Mouse (Mus musculus) liver, adult 2 months (tissue): Measurements from ENCODE around the gene Sox6. TPM values are rescaled to one million over a fixed set of nuclear protein-coding genes. Genes with fewer than 3 reads are reported as not detected.

Experiments
- DNase-seq: peaks from one replicate; pipeline ENCODE4 v3.0.0-alpha.2; 2011; ENCODE audit warnings: low read depth, low spot score; ENCODE audit errors: extremely low read depth
- H3K27ac ChIP-seq: fragments of 200-500 bp; replicated peaks from 2 replicates; pipeline ENCODE4 v1.5.1; 2012; ENCODE audit warnings: low read depth, mild to moderate bottlenecking, control low read depth, inconsistent platforms, low read length; ENCODE audit not compliant: insufficient read depth
- H3K27me3 ChIP-seq: fragments of 200-500 bp; 2 replicates; pipeline ENCODE4 v1.6.1; 2012; ENCODE audit warnings: mild to moderate bottlenecking, moderate library complexity, low read length, inconsistent platforms; ENCODE audit not compliant: control insufficient read depth, insufficient read depth
- H3K36me3 ChIP-seq: fragments of 200-500 bp; 2 replicates; pipeline ENCODE4 v1.6.1; 2012; ENCODE audit warnings: low read length, inconsistent platforms; ENCODE audit not compliant: control insufficient read depth, insufficient read depth
- H3K4me1 ChIP-seq: fragments of 200-500 bp; 2 replicates; pipeline ENCODE4 v1.6.1; 2011; ENCODE audit warnings: low read length; ENCODE audit not compliant: control insufficient read depth, insufficient read depth
- H3K4me3 ChIP-seq: fragments of 200-500 bp; 2 replicates; pipeline ENCODE4 v1.5.1; 2011; ENCODE audit warnings: low read depth, mild to moderate bottlenecking, control low read depth, low read length, moderate library complexity; ENCODE audit not compliant: insufficient read depth
- H3K79me2 ChIP-seq: fragments of 200-500 bp; 2 replicates; pipeline ENCODE4 v1.6.1; 2012; ENCODE audit warnings: inconsistent platforms, mild to moderate bottlenecking, low read length, moderate library complexity; ENCODE audit not compliant: control insufficient read depth, insufficient read depth
- H3K9ac ChIP-seq: fragments of 200-500 bp; 2 replicates; pipeline ENCODE4 v1.6.1; 2012; ENCODE audit warnings: low read depth, mild to moderate bottlenecking, control low read depth, inconsistent platforms, low read length
- CTCF ChIP-seq: fragments of 200-500 bp; IDR thresholded peaks from 2 replicates; pipeline ENCODE4 v1.5.1; 2011; ENCODE audit warnings: low read depth, low read length, control low read depth
- POLR2A ChIP-seq: fragments of 200-500 bp; IDR thresholded peaks from 2 replicates; pipeline ENCODE4 v1.6.1; 2011; ENCODE audit warnings: low read length, control low read depth; ENCODE audit not compliant: insufficient read depth; ENCODE audit errors: extremely low read depth
- WGBS: fragments of 180-500 bp; shearing (Covaris S2); methylation state at CpG from one replicate; pipeline ENCODE4 v1.1.7; 2018; 5-methylcytosine and 5-hydroxymethylcytosine counted together
- polyA plus RNA-seq: library from polyadenylated mRNA; depleted of rRNA; stranded (reverse); fragments of >200 nt; gene quantifications from 2 replicates; pipeline ENCODE4 v1.2.3, GENCODE M21; 2012
- total RNA-seq: library from RNA; depleted of rRNA; stranded (reverse); fragments of >200 nt; gene quantifications from 2 replicates; pipeline ENCODE4 v1.2.3, GENCODE M21; 2014

The Sox6 gene
- total and polyA plus RNA-seq, 2 experiments = 16.0 to 34.8 TPM

DNA sequence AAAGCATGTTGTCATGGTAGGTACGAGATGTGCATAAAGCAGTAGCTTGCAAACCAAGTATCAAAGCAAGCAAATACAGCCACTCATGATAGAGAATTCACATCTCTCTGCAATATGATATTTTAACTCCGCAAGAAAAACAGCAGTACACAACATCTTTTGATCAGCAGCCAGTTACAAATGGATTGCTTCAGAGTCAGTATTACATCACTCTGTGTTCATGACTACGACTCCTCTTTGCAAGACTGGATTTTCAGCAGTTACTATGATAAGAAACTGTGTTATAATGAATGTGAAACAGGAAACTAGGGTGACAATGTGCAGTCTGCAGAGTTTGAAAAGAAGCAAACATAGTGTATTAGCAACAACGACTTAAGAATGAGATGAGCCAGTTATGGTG is 71.4 kb downstream of the Sox6 start:
- no peak overlapping the region for H3K4me3 ChIP-seq
- H3K79me2 ChIP-seq = no peaks in the 10 kb centered on the region
- WGBS = 43% methylated on average over 4 of the region's 4 CpGs
- no peak overlapping the region for H3K27ac ChIP-seq
- no peaks in the 10 kb centered on the region for H3K36me3 ChIP-seq
- DNase-seq = peak; percentile 72
- H3K4me1 ChIP-seq = no peaks in the 10 kb centered on the region
- TF ChIP-seq POLR2A = no peak
- TF ChIP-seq CTCF = no peak
- no peak overlapping the region for H3K9ac ChIP-seq
- no peaks in the 10 kb centered on the region for H3K27me3 ChIP-seq

DNA sequence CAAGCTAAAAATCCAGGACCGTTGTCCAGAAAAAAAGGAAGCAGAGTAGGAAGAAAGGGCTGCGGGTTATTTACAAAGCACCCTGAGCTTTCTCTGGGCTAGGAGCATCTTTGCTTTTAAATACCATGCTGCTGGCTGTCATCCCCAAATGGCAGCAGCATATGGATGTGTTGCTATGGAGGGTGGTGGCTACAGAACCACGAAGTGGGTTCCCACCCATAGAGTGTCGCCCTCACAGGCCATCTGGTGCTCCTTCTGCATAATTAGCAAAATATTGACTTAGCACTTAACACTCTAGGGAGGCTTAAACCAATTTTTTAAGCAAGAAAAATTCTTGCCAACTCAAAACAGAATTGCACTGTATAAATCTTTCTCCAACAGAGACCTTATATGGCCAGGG is 72.4 kb downstream of the Sox6 start:
- 67% methylated on average over 4 of the region's 4 CpGs for WGBS
- no peak for TF ChIP-seq POLR2A
- no peak for TF ChIP-seq CTCF

DNA sequence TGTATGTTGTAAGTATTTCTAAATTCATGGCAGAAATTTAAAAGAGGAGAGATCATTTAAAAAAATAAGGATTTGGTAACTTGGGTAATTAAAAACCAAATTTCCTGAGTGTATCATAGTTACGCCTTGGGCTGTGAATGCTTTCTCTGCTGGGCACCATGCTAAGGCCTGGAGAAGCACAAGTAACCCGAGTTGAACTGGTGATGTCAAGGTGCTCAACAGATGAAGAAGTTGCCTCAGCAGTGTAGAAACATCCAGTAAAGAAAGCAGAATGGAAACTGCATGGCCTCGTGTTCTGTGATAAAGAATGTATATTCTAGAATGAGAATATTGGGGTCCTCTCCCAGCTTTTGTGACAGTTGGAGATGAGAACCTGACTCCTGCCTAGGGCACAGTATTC is 85.5 kb downstream of the Sox6 start:
- Histone ChIP-seq H3K36me3 (no peaks in the 10 kb centered on the region), H3K9ac (no peak overlapping the region), H3K79me2 (no peaks in the 10 kb centered on the region), H3K27me3 (no peaks in the 10 kb centered on the region), H3K4me1 (no peaks in the 10 kb centered on the region), H3K27ac (no peak overlapping the region), H3K4me3 (no peak overlapping the region)
- DNase-seq = no peak
- no peak for TF ChIP-seq CTCF
- TF ChIP-seq POLR2A = no peak
- 80% methylated on average over 3 of the region's 3 CpGs for WGBS

More for the DNA sequence above, 72.4 kb downstream of the Sox6 start:
- Histone ChIP-seq H3K4me3 (no peak overlapping the region), H3K9ac (no peak overlapping the region), H3K4me1 (no peaks in the 10 kb centered on the region), H3K27ac (no peak overlapping the region), H3K79me2 (no peaks in the 10 kb centered on the region), H3K36me3 (no peaks in the 10 kb centered on the region), H3K27me3 (no peaks in the 10 kb centered on the region)
- no peak for DNase-seq

DNA sequence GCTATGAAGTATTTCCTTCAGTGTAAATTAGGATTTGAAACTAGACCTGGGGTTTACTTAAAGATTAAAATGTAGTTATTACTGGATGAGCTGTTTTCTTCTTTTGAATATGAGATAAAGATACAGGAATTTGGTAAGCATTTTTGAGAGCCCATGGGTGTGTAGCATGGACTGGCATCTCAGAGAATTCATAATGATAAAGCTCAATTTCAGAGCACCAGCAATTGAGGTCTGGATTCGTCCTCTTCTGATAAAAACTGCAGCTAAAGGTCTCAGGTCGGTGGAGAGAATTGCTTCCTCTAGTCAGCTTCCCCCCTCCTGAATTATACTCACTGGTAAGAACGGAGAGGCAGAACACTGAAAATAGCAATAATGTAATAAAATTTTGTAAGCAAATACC is 86.4 kb downstream of the Sox6 start:
- Histone ChIP-seq H3K36me3 (no peaks in the 10 kb centered on the region), H3K27me3 (no peaks in the 10 kb centered on the region), H3K4me1 (no peaks in the 10 kb centered on the region), H3K79me2 (no peaks in the 10 kb centered on the region), H3K9ac (no peak overlapping the region), H3K4me3 (no peak overlapping the region), H3K27ac (no peak overlapping the region)
- no peak for DNase-seq
- WGBS = 63% methylated on average over 3 of the region's 3 CpGs
- TF ChIP-seq POLR2A = no peak
- no peak for TF ChIP-seq CTCF

DNA sequence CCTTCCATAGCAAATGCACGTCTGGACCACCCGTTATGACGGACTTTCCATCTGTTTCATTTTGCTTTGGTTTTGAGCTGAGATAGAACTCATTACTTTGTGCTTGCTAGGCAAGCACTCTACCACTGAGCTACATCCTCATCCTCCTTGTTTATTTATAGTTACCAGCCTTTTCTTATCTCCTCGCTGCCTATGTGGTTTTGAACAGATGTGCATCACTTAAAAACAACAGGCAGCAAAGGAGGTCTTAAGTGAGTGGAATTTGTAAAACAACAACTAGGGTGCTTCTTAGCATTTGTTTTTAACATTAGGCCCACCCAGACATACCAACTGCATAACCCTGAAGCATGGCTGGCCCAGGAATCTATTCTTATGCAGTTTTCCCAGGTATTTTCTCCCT is 86.9 kb downstream of the Sox6 start:
- no peak for TF ChIP-seq CTCF
- TF ChIP-seq POLR2A = no peak
- H3K36me3 ChIP-seq = no peaks in the 10 kb centered on the region
- no peak overlapping the region for H3K9ac ChIP-seq
- H3K27me3 ChIP-seq = no peaks in the 10 kb centered on the region
- no peaks in the 10 kb centered on the region for H3K4me1 ChIP-seq
- no peak overlapping the region for H3K27ac ChIP-seq
- WGBS = 88% methylated on average over 4 of the region's 4 CpGs
- H3K4me3 ChIP-seq = no peak overlapping the region
- no peak for DNase-seq
- no peaks in the 10 kb centered on the region for H3K79me2 ChIP-seq

DNA sequence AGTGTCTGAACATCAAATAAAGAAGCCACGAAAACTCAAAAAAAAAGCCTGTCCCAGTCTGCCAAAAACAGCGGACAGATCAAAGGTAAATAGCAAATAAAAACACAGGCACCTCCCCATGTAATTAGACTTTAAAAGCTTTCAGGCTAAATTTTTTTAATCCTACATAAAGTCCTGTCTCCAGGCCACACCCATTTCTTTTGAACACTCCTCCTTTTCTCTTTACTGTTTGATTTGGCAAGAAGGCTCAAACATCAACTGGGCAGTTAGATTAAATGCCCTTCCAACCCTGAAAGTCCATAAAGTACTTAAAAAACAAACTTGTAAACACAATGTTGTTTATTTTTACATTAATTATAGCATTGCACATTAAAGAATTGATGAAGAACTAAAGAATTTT is 90.7 kb downstream of the Sox6 start:
- H3K27ac ChIP-seq = no peak overlapping the region
- TF ChIP-seq CTCF = no peak
- TF ChIP-seq POLR2A = no peak
- H3K36me3 ChIP-seq = no peaks in the 10 kb centered on the region
- no peak overlapping the region for H3K4me3 ChIP-seq
- no peaks in the 10 kb centered on the region for H3K27me3 ChIP-seq
- H3K79me2 ChIP-seq = no peaks in the 10 kb centered on the region
- peak; percentile 75 for DNase-seq
- WGBS = 36% methylated on average over 2 of the region's 2 CpGs
- no peaks in the 10 kb centered on the region for H3K4me1 ChIP-seq
- H3K9ac ChIP-seq = no peak overlapping the region
